Mouse (Mus musculus): ENCODE data around the gene 3110040N11Rik. TPM values are rescaled to one million over a fixed set of nuclear protein-coding genes. Genes with fewer than 3 reads are reported as not detected.
"Not testable (repeated sequence)": the region's sequence is repeated elsewhere in the genome, so short reads cannot be mapped to it uniquely, and the experiment has no call there.

3110040N11Rik gene
- 26.2 and 41.8 TPM in 2 replicates for total RNA-seq (2014; rRNA removed)
- 43.4 and 48.9 TPM in 2 replicates for polyA plus RNA-seq (2015; fragmentation: Nextera tagmentation; extraction: Ambion mirVana)

GRCm38 (mm10) chr7:81789095-81789757 is at the start of gene 3110040N11Rik:
Gene 3110040N11Rik, minus strand, starts transcription at chr7:81789478.
- Histone ChIP-seq H3K4me1 (ENCODE audit: insufficient read depth, low read length) (peaks cover 4% of the 10 kb centered on the region; the same call in 1 of the 2 replicates), H3K4me3 (ENCODE audit: low read length) (peak within 1 kb of the TSS; percentile 55), H3K36me3 (ENCODE audit: insufficient read depth, low read length) (peaks cover 9% of the 10 kb centered on the region; the same call in 1 of the 2 replicates), H3K9me3 (ENCODE audit: low read length) (no peaks in the 10 kb centered on the region), H3K27me3 (ENCODE audit: insufficient read depth, low read length) (no peaks in the 10 kb centered on the region), H3K4me2 (ENCODE audit: low read depth, low read length) (peak within 1 kb of the TSS; percentile 88), H3K9ac (replicated peaks; ENCODE audit: low read length) (peak within 1 kb of the TSS; percentile 80), H3K27ac (peak within 1 kb of the TSS; percentile 99)
- DNase-seq (ENCODE audit: low spot score): peak; percentile 97
- WGBS: under 1% methylated on average over 38 of the region's 38 CpGs
- peak; percentile 96 for ATAC-seq
- TF ChIP-seq CTCF (IDR thresholded peaks at IDR 0.05; ENCODE audit: low read depth): peak; percentile 85

- DNase-seq (ENCODE audit: low spot score); H3K4me3 ChIP-seq (ENCODE audit: low read length); H3K36me3 ChIP-seq (ENCODE audit: insufficient read depth, low read length); H3K4me2 ChIP-seq (ENCODE audit: low read depth, low read length); H3K9ac ChIP-seq (replicated peaks; ENCODE audit: low read length); H3K27me3 ChIP-seq (ENCODE audit: insufficient read depth, low read length); H3K9me3 ChIP-seq (ENCODE audit: low read length); ATAC-seq; H3K27ac ChIP-seq; H3K4me1 ChIP-seq (ENCODE audit: insufficient read depth, low read length): not testable (repeated sequence)
- WGBS: 82% methylated on average over 5 of the region's 5 CpGs
Measured at GRCm38 (mm10) chr7:81837771-81838170, 48.5 kb upstream of the 3110040N11Rik start.

- H3K4me3 ChIP-seq (ENCODE audit: low read length): no peak overlapping the region
- H3K9ac ChIP-seq (replicated peaks; ENCODE audit: low read length): no peak overlapping the region
- no peak for TF ChIP-seq CTCF (IDR thresholded peaks at IDR 0.05; ENCODE audit: low read depth)
- no peak for ATAC-seq
- H3K36me3 ChIP-seq (ENCODE audit: insufficient read depth, low read length): no peaks in the 10 kb centered on the region
- no peak for DNase-seq (ENCODE audit: low spot score)
- H3K9me3 ChIP-seq (ENCODE audit: low read length): no peaks in the 10 kb centered on the region
- 90% methylated on average over 5 of the region's 5 CpGs for WGBS
- H3K27me3 ChIP-seq (ENCODE audit: insufficient read depth, low read length): no peaks in the 10 kb centered on the region
- no peak overlapping the region for H3K27ac ChIP-seq
- no peaks in the 10 kb centered on the region for H3K4me1 ChIP-seq (ENCODE audit: insufficient read depth, low read length)
- H3K4me2 ChIP-seq (ENCODE audit: low read depth, low read length): no peak overlapping the region
Measured at GRCm38 (mm10) chr7:81835430-81835829, 46.2 kb upstream of the 3110040N11Rik start.

- H3K4me3 ChIP-seq (ENCODE audit: low read length): no peak overlapping the region
- DNase-seq (ENCODE audit: low spot score): no peak
- no peak for TF ChIP-seq CTCF (IDR thresholded peaks at IDR 0.05; ENCODE audit: low read depth)
Measured at GRCm38 (mm10) chr7:81834847-81835246, 45.6 kb upstream of the 3110040N11Rik start.

GRCm38 (mm10) chr7:81829379-81829894 is 40.2 kb upstream of the 3110040N11Rik start, which contains the start of gene Btbd1:
Gene Btbd1, minus strand, starts transcription at chr7:81829431.
- peak; percentile 93 for ATAC-seq
- under 1% methylated on average over 49 of the region's 58 CpGs for WGBS
- no peaks in the 10 kb centered on the region for H3K9me3 ChIP-seq (ENCODE audit: low read length)
- peak within 1 kb of the TSS; percentile 78 for H3K4me3 ChIP-seq (ENCODE audit: low read length)
- H3K9ac ChIP-seq (replicated peaks; ENCODE audit: low read length): peak within 1 kb of the TSS; percentile 87
- no peaks in the 10 kb centered on the region for H3K27me3 ChIP-seq (ENCODE audit: insufficient read depth, low read length)
- H3K27ac ChIP-seq: peak within 1 kb of the TSS; percentile 97
- peak within 1 kb of the TSS; percentile 81 for H3K4me2 ChIP-seq (ENCODE audit: low read depth, low read length)
- DNase-seq (ENCODE audit: low spot score): peak; percentile 97
- no peaks in the 10 kb centered on the region for H3K36me3 ChIP-seq (ENCODE audit: insufficient read depth, low read length)
- peaks cover 25% of the 10 kb centered on the region for H3K4me1 ChIP-seq (ENCODE audit: insufficient read depth, low read length)
- TF ChIP-seq CTCF (IDR thresholded peaks at IDR 0.05; ENCODE audit: low read depth): no peak

More at GRCm38 (mm10) chr7:81834847-81835246, 45.6 kb upstream of the 3110040N11Rik start:
- Histone ChIP-seq H3K36me3 (ENCODE audit: insufficient read depth, low read length) (no peaks in the 10 kb centered on the region), H3K4me2 (ENCODE audit: low read depth, low read length) (no peak overlapping the region), H3K27me3 (ENCODE audit: insufficient read depth, low read length) (no peaks in the 10 kb centered on the region), H3K4me1 (ENCODE audit: insufficient read depth, low read length) (no peaks in the 10 kb centered on the region), H3K9ac (replicated peaks; ENCODE audit: low read length) (no peak overlapping the region), H3K27ac (no peak overlapping the region), H3K9me3 (ENCODE audit: low read length) (no peaks in the 10 kb centered on the region)
- ATAC-seq: no peak

- Histone ChIP-seq H3K4me2 (ENCODE audit: low read depth, low read length) (peak overlapping the region; percentile 81), H3K4me1 (ENCODE audit: insufficient read depth, low read length) (peaks cover 25% of the 10 kb centered on the region), H3K27ac (peak overlapping the region; percentile 97), H3K9ac (replicated peaks; ENCODE audit: low read length) (peak overlapping the region; percentile 87), H3K4me3 (ENCODE audit: low read length) (peak overlapping the region; percentile 78), H3K36me3 (ENCODE audit: insufficient read depth, low read length) (no peaks in the 10 kb centered on the region), H3K9me3 (ENCODE audit: low read length) (no peaks in the 10 kb centered on the region), H3K27me3 (ENCODE audit: insufficient read depth, low read length) (no peaks in the 10 kb centered on the region)
- DNase-seq (ENCODE audit: low spot score) (peak; percentile 46), ATAC-seq (peak; percentile 78)
- WGBS: 2% methylated on average over 66 of the region's 91 CpGs
- TF ChIP-seq CTCF (IDR thresholded peaks at IDR 0.05; ENCODE audit: low read depth): no peak
Measured at GRCm38 (mm10) chr7:81828681-81829378, 39.6 kb upstream of the 3110040N11Rik start.
